Mouse (Mus musculus): Measurements from ENCODE around the gene Usp37.
A peak's percentile ranks its signal among the peaks of the same experiment; 100 is the strongest.

The Usp37 gene

GRCm38 (mm10) chr1:74452611-74453045 lies 91.5 kb downstream of the Usp37 start:
- DNase-seq: no peak

- no peak for DNase-seq
These were observed 99.5 kb downstream of the Usp37 start for GRCm38 (mm10) chr1:74444538-74444937.

DNA sequence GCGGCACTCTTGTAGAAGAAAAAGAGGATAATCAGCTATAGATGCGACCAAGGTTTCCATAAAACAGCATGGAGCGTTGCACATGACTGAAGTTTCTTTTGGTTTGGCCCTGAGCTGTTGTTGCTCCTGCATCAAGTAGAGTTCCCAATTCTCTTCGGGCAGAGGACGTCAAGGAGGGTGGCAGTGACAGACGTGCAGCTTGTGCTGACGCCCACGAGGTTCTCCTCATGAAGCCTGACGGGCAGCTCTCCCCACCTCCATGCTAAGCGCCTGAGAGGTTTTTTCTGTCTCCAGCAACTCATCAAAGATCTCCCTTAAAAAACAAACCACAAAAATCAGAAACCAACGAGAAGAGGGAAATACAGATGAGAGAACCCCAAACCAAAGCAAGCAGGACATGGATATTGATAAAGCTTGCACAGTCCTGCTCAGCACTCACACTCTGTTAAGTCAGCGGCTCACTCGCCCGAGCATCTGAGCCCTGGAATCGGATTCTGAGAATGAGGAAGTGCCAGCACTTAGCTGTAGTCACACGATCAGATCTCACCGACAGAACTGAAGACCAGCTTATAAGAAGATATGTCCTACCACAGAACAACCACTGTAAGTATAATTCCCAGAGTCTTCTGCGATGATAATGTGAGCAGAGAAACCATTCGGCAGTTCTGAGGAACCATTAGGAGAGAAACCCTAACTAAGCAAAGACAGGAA lies 104.8 kb downstream of the Usp37 start:
- DNase-seq: no peak

DNA sequence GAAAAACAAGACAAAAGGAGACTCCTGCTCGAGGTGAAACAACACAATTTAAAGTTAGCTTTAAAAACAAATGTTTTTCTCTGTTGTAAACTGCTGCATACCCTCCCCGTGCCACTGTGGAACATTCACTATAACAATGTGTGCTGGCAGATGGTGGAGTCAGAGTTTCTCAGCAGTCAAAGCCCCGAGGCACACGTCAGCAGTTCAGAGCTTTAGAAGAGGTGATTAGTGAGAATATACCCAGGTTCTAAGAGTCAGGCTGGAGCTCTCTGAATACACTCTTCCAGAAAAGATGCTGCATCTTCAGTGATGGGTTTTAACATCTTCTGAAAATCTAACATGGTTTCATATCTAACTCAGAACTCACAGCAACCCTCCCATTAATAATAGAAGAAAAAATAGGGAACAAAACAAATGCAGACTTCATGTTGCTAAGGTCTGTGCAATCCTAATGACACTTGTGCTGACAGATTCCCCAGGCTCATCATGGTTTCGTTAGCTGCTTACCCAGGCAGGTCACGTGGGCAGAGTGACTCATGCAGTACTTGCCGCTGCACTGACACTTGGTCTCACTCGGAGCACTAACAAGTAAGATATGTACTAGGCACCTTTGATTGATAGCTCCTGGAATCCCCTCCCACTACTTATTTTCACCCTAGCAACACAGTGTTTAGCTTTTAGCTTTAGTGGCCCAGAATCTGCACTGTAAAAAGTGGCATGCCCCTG lies 106.2 kb downstream of the Usp37 start:
- DNase-seq: no peak

DNA sequence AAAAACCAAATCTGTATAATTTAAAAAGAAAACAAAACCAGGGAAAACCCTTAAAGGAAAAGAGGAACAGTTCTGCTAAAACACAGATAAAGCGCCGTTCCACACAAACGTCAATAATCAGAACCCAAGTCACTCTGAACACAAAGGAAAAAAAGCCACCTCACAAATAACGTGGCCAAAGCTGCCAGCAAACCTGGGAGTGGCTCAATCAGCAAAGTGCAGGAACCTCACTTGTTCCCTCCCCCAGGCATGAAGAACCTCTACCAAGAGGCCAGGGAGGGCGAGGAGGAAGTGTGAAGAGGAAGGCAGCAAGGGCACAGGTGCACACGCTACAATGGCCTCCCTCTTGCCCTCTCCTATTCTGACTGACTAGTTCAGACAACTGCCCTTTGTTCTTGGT lies 108.5 kb downstream of the Usp37 start:
- DNase-seq: no peak

GRCm38 (mm10) chr1:74434596-74434995 lies 109.5 kb downstream of the Usp37 start:
- no peak for DNase-seq

DNA sequence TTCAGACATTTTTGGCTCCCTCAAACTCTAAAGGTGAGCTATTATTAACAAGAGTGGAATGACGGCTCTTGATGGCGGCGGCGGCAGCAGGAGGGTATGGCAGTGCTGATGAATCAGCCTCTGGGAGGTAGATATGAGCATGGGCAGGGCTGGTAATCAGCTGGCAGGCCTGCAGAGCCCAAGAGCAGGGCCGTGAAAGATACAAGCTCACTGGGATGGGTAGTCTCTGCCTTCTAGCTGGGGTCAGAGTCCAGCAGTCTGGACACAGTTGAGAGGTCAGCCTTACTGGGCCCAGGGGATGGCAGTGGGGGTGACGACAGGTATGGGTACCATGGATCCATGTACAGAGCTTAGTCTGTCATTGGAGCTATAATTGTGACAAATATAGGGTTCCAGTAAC lies 110.9 kb downstream of the Usp37 start:
- DNase-seq: no peak

DNA sequence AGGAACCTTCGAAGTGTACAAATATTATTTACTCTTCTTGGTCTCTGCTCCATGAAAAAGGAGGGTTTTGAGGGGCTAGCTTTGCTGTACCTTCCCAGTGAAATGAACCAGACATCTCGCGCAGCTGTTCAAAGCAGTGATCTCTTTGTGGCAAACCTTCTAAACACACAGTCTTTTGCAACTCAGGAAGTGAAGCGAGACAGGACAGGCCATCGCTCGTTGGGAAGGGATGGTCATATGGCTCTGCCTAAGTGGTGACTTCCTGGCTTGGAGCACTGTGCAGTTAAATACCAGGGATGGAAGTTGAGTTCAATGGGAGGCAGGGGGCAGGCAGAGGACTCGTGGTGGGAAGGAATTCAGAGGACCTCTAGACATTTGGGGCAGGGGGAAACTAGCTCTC lies 118.2 kb downstream of the Usp37 start:
- DNase-seq: no peak

GRCm38 (mm10) chr1:74423147-74423546 lies 120.9 kb downstream of the Usp37 start:
- DNase-seq: no peak

GRCm38 (mm10) chr1:74419440-74419794 lies 124.7 kb downstream of the Usp37 start:
- DNase-seq: no peak

GRCm38 (mm10) chr1:74418747-74419439 lies 125.2 kb downstream of the Usp37 start:
- no peak for DNase-seq

- DNase-seq: peak; percentile 48
These were observed 128.9 kb downstream of the Usp37 start for GRCm38 (mm10) chr1:74415143-74415542.

GRCm38 (mm10) chr1:74412711-74413110 lies 131.4 kb downstream of the Usp37 start:
- no peak for DNase-seq

GRCm38 (mm10) chr1:74411753-74412325 lies 132.2 kb downstream of the Usp37 start:
- no peak for DNase-seq

DNA sequence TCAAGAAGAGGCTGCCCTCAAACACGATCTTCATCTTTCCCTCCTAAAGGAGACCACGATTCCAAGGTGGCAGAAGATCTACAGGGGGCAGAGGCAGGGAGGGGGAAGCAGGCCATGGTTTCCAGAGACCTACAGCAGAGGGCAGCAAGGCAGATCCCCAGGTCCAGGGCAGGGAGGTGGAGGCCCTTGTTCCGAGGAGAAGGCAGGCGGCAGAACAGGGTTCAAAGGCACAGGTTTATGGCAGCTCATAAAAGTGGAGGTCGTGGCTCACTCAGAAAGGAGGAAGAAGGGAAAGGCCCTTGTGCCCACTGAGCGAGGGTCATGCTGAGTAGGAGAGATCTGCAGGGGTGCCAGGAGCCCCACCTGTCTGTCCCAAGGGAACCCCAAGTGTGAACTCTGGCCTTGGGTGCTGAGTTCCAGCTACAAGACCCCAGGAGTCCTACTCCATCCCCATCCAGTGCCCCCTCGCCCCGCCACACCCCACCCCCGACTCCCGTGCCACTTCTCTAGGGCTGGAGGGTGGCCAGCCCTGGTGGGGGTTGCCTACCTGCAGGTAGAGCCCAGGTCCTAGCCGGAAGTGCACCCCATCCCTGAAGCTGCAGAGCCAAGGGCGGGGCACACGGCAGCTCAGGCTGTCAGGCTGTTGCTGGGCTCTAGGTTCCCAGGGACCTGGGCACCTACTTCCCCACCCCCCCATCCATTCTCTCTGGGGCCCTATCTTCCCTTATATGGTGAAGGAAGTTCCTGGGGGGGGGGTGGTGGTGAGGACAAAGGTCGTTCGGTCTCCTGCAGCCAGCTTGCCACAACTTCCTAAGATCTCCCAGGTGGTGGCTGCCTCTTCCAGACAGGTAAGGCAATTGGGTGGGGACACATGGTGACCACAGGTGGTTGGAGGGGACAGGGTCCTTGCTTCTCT lies 135.2 kb downstream of the Usp37 start, which contains the start of gene Vil1:
Vil1 (plus strand) TSS at position 788 of the 916 bp plus-strand sequence.
- no peak for DNase-seq

DNA sequence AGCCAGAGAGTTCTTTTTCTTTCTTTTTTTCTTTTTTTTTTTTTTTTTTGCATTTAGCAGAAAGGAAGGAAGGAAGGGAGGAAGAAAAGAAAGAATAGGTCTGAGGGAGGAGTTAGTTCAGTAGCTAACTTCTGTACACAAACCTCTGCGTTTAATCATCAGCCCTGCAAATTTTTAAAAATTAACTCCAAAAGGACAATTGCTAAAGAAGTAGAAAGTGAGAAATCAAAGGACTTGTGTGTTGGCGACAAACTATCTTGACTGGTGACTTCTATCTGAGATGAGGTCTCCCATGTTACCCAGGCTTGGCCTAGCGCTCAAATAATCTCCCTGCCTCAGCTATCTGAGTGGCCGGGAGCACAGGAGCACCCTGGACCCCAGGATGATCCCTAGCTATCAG lies 139.9 kb downstream of the Usp37 start:
- no peak for DNase-seq

DNA sequence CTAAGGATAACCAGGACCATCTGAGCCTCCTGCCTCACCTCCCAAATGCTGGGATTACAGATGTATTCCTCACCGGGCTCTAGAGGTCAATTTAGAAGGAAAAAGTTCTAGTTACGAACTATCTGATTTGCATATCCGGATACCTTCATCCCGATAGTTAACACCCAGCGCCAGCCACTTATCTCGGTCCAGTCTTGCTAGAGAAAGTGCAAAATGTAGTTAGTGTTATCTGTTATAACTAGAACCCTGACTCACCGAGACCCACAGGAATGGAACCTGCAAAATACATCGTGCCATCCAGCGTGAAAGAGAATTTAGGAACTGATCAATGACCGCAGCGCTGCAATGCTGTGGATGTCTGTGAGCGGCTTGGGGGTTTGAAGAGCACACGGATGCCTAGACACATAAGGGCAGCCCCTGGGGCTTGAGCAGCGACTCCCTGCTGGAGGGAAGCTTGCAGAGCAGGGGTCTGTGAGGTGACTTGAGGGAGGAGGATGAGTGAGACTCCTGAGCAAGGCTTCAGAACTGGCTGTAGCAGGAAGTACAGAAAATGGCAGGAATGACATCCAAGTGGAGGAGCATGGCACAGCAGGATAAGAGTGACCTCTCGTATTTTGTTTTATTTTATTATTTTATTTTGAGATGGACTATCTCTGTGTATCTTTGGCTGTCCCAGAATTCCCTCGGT lies 142.9 kb downstream of the Usp37 start:
- DNase-seq: no peak

- DNase-seq: no peak
These were observed 143.6 kb downstream of the Usp37 start for GRCm38 (mm10) chr1:74400531-74400930.

- peak; percentile 77 for DNase-seq
These were observed 146.1 kb downstream of the Usp37 start for GRCm38 (mm10) chr1:74397919-74398451.

- DNase-seq: peak; percentile 97
These were observed 146.7 kb downstream of the Usp37 start for GRCm38 (mm10) chr1:74397268-74397918.
